Mouse (Mus musculus) megakaryocyte, embryonic 14.5 days (primary cell): Measurements from ENCODE around the gene Atp5f1. TPM values are rescaled to one million over a fixed set of nuclear protein-coding genes. Genes with fewer than 3 reads are reported as not detected.
A peak's percentile ranks its signal among the peaks of the same experiment; 100 is the strongest.

Source experiments
- H3K27me3 ChIP-seq: replicated peaks from 2 replicates; pipeline ENCODE3; 2012; ENCODE audit warnings: inconsistent platforms
- H3K36me3 ChIP-seq: replicated peaks from 2 replicates; pipeline ENCODE3; 2012; ENCODE audit warnings: low read length, inconsistent platforms, mixed read lengths
- H3K4me1 ChIP-seq: 2 replicates; pipeline ENCODE4 v1.6.1; 2012; ENCODE audit warnings: inconsistent platforms
- H3K4me3 ChIP-seq: replicated peaks from 2 replicates; pipeline ENCODE3; 2012; ENCODE audit warnings: moderate library complexity, mild to moderate bottlenecking, inconsistent platforms
- H3K9me3 ChIP-seq: 2 replicates; pipeline ENCODE4 v1.6.1; 2012; ENCODE audit warnings: inconsistent platforms
- FLI1 ChIP-seq: IDR thresholded peaks from 2 replicates; pipeline ENCODE4 v1.6.1; 2012; ENCODE audit warnings: low read length, inconsistent platforms, mixed read lengths
- GATA1 ChIP-seq: IDR thresholded peaks from 3 replicates; pipeline ENCODE4 v1.6.1; 2012; ENCODE audit warnings: mixed read lengths, low read length, inconsistent platforms, borderline replicate concordance
- polyA plus RNA-seq: library from polyadenylated mRNA; stranded (reverse); fragments of >175 nt; gene quantifications from 2 replicates; pipeline ENCODE4 v1.2.3, GENCODE M21; 2012; ENCODE audit warnings: low replicate concordance; ENCODE audit not compliant: insufficient read depth

Gene Atp5f1
- polyA plus RNA-seq, 1 experiment: 260 TPM

DNA sequence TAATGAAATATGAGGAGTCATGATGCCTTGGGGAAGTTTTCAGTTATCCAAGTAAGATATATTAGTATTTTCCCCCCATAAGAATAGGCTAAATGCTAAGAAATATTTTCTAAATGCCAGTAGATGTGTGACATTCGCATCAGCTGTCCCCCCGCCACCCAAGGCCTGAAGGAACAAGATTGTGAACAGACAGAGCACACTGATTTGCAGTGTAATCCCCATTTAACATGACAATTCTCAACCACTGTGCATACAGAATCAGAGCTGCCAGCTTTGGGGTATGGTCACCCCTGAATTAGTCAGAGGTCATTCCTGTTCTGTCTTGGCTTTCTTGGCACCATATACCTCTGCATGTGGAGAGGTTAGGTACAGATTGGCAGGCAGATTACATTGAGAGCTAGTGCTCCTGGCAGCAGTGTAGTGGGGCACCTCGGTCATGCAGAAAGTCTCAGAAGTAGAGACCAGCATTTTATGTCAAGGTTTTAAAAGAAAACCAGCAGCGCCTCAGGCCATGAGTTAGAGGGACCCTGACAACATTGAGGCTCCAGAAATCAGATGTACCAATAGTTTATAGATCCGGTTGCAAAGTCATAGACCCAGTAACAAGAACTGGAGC is 12.0 kb upstream of the Atp5f1 start:
- peaks cover 33% of the 10 kb centered on the region for H3K4me1 ChIP-seq
- TF ChIP-seq FLI1 (no peak), GATA1 (no peak)
- no peaks in the 10 kb centered on the region for H3K9me3 ChIP-seq
- H3K27me3 ChIP-seq: no peaks in the 10 kb centered on the region
- no peak overlapping the region for H3K4me3 ChIP-seq
- peaks cover 44% of the 10 kb centered on the region for H3K36me3 ChIP-seq

DNA sequence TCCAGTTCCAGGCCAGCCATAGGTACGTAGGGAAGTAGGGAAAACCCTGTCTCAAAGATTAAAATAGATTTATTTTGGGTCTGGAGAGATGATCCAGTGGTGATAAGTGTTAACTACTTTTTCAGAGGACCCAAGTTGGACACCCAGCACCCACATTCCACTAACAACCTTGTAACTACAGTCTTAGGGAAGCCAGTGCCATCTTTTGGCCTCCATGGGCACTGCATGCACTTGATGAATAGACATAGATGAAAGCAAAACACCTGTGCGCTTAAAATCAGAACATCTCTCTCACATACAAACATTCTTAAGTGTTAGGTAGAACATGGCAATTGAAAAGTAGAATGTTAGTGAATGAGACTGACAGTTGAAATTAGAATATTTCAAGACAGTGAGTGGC is 801 bp upstream of the Atp5f1 start:
- H3K4me1 ChIP-seq: peaks cover 57% of the 10 kb centered on the region
- H3K9me3 ChIP-seq: no peaks in the 10 kb centered on the region
- H3K27me3 ChIP-seq: no peaks in the 10 kb centered on the region
- H3K4me3 ChIP-seq: peak overlapping the region; percentile 50
- H3K36me3 ChIP-seq: peaks cover 79% of the 10 kb centered on the region
- no peak for TF ChIP-seq FLI1
- no peak for TF ChIP-seq GATA1

DNA sequence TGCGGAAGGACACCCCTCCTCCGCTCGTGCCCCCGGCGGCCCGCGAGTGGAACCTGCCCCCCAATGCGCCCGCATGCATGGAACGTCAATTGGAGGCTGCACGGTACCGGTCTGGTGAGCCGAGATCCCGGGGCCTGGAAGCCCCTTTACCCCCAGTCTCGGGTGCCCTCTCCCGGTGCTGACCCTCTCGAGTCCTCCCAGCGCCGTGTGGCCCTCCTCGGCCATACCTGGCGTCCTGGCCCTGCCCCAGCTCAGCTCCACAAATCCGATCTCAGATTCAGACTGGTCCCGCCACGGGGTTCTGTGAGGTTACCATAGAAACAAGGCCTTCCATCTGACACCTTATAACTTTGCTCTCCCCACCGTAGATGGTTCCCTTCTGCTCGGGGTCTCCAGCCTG is 314 bp downstream of the Atp5f1 start:
- H3K27me3 ChIP-seq: no peaks in the 10 kb centered on the region
- peaks cover 64% of the 10 kb centered on the region for H3K4me1 ChIP-seq
- peak overlapping the region; percentile 99 for H3K4me3 ChIP-seq
- H3K36me3 ChIP-seq: peaks cover 79% of the 10 kb centered on the region
- H3K9me3 ChIP-seq: no peaks in the 10 kb centered on the region
- no peak for TF ChIP-seq FLI1

DNA sequence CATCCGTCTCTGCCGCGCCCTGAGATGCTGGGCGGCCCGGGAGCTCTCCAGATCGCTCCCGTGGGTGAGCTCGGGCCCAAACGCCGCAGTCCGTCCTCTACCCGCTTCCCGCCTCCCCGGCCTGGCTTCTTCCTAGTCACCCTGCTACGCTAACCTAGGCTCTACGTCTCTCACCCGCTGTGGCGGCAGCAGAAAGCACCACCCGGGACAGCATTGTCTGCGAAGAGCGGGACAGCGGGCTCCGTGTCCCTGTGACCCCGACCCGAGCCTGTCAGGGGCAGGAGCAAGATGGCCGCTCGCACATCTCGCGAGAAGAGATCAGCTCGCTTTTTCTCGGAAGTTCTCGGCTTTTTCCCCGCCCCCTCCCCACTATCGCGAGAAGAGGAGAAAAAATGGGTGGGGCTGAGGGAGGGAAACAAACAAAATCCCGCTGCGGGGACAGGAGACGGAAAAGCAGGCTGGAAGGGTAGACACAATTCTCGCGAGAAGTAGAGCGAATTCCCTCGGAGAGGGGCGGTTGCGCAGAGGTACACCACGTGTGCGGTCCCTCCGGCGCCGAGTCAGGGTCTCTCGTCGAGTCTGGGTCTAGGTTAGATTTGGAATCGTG is 822 bp downstream of the Atp5f1 start, which contains the start of gene Wdr77:
TSS of gene Wdr77 (plus strand) at position 396 of the 607 bp plus-strand sequence.
- Histone ChIP-seq H3K4me3 (peak within 1 kb of the TSS; percentile 99), H3K27me3 (no peaks in the 10 kb centered on the region), H3K9me3 (no peaks in the 10 kb centered on the region), H3K36me3 (peaks cover 79% of the 10 kb centered on the region), H3K4me1 (peaks cover 67% of the 10 kb centered on the region)
- TF ChIP-seq GATA1 (no peak), FLI1 (0 out of 2 replicates have a peak, but pooled peaks have one; percentile 38)

DNA sequence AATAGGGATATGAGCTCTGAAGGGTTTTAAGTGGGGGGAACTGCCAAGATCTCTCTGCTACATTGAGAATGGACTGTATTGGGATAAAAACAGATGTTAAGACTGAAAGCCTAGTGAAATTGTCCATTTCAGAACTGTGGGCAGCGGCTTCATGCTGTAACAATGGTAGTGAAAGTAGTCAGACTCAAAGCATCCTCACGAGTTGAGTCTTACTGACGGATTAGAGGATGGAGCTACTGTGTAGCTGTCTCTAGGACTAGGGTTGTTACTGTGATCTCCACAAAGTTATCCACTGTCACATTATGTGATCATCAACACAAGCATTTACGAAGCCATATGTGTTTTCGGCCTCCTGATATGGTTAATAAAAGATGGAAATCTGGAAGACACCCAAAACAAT is 1.7 kb downstream of the Atp5f1 start:
- no peak for TF ChIP-seq GATA1
- TF ChIP-seq FLI1: no peak
- Histone ChIP-seq H3K9me3 (no peaks in the 10 kb centered on the region), H3K4me1 (peaks cover 67% of the 10 kb centered on the region)

DNA sequence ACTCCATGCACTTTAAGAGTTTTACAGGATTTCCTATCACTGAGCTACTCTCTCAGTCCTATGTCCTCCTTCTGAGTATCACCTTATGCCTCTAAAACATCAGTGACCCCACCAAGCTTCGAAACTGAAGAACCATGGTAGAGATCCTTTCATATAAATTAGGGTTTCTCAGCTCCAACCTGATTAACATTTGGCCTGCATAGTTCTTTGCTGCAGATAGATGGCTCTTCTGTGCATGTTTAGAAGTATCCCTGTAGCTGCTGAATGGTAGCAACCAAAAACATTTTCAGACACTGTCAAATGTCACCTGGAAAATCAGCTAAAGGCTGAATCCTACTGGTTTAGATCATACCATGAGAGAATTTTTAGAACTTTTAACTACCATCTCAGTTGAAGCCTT is 2.7 kb downstream of the Atp5f1 start:
- Histone ChIP-seq H3K4me1 (peaks cover 63% of the 10 kb centered on the region), H3K4me3 (peak overlapping the region; percentile 99), H3K36me3 (peaks cover 79% of the 10 kb centered on the region), H3K27me3 (no peaks in the 10 kb centered on the region), H3K9me3 (no peaks in the 10 kb centered on the region)
- TF ChIP-seq FLI1: no peak
- no peak for TF ChIP-seq GATA1

More for the DNA sequence above, 1.7 kb downstream of the Atp5f1 start:
- Histone ChIP-seq H3K36me3 (peaks cover 79% of the 10 kb centered on the region), H3K27me3 (no peaks in the 10 kb centered on the region), H3K4me3 (peak overlapping the region; percentile 99)

DNA sequence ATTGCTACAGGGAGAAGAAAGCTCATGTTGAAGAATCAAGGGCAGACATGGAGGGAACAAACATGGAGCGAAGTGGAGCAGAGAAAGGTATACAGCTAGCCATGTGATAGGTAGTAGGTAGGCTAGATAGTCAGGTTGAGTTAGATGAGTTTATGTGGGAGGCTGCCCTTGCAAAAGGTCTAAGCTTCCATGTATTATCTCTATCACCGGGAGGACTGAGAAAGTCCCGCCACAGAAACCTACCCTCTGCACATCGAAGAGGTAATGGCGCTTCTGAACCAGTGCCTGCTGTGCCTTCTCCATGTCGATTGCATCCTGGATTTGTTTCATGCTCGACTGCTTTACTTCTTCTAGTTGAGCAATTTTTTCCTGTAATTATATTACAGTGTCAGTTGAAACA is 8.6 kb downstream of the Atp5f1 start:
- Histone ChIP-seq H3K4me3 (no peak overlapping the region), H3K9me3 (no peaks in the 10 kb centered on the region), H3K27me3 (no peaks in the 10 kb centered on the region), H3K36me3 (peaks cover 100% of the 10 kb centered on the region), H3K4me1 (peaks cover 51% of the 10 kb centered on the region)
- no peak for TF ChIP-seq FLI1

DNA sequence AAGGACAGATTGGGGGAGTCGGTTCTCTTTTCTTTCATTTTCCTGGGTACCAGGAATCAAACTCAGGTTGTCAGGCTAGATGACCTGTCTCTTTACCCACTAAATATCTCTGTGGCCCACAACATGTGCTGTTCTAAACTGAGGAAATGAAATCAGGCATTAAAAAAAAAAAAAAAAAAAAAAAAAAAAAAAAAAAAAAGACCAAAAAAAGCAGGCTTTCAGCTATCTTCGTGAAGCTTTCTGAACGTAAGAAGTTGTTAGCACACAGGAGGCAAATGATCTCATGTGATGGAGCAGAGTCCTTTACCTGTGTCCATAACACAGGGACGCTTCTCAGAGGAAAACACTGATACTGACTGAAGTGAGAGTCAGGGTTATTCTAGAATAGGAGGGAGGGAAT is 23.8 kb downstream of the Atp5f1 start:
- TF ChIP-seq FLI1 (no peak), GATA1 (no peak)
- H3K4me3 ChIP-seq: no peak overlapping the region
- no peaks in the 10 kb centered on the region for H3K9me3 ChIP-seq
- peaks cover 47% of the 10 kb centered on the region for H3K4me1 ChIP-seq
- peaks cover 43% of the 10 kb centered on the region for H3K36me3 ChIP-seq
- no peaks in the 10 kb centered on the region for H3K27me3 ChIP-seq

DNA sequence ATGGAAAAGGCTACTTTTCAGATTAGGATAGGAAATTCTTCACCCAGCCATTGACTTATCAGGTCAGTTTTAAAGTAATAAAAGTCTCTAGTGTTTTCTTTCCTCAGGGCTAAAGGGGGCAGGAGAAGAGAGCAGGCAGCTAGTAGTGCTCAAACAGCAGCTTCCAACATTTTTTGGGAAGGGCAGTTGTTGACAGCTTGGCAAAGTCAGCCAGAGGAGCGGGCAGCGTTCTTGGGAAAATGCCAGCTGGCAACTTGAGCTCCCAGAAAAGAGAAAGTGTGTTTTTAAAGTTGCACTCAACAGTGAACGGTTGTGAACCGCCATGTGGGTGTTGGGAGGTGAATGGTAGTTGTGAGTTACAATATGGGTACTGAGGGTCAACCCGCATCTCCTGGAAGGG is 24.9 kb downstream of the Atp5f1 start:
- Histone ChIP-seq H3K36me3 (peaks cover 43% of the 10 kb centered on the region), H3K4me1 (peaks cover 52% of the 10 kb centered on the region), H3K9me3 (no peaks in the 10 kb centered on the region), H3K4me3 (no peak overlapping the region), H3K27me3 (no peaks in the 10 kb centered on the region)
- TF ChIP-seq GATA1 (no peak), FLI1 (no peak)

DNA sequence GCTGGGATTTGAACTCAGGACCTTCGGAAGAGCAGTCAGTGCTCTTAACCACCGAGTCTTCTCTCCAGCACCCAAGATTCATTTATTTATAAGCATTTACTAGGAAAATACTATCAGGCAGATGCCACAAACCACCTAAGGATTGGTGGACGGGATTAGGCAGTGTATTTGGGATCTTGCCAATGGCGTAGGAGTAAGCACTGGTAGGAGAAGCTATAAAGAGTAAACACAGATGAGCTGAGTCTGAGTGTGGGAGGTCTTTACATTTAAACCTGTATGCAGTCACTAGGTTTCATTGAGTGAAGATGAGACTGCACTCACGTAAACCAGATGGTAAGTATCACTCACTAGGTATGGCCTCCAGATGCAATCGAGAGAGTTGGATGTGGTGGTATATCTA is 26.0 kb downstream of the Atp5f1 start:
- TF ChIP-seq FLI1 (no peak), GATA1 (no peak)
- Histone ChIP-seq H3K4me1 (peaks cover 63% of the 10 kb centered on the region), H3K36me3 (peaks cover 53% of the 10 kb centered on the region), H3K4me3 (no peak overlapping the region), H3K9me3 (no peaks in the 10 kb centered on the region), H3K27me3 (no peaks in the 10 kb centered on the region)
